Mouse (Mus musculus): ENCODE results near the gene Gm20695. TPM values are rescaled to one million over a fixed set of nuclear protein-coding genes. Genes with fewer than 3 reads are reported as not detected.
A peak's percentile ranks its signal among the peaks of the same experiment; 100 is the strongest.
"Not testable (repeated sequence)": the region's sequence is repeated elsewhere in the genome, so short reads cannot be mapped to it uniquely, and the experiment has no call there.

The Gm20695 gene
- 1 to 10 TPM in 2 of 4 experiments, under 1 TPM in 1, not detected in 1; 0.96 to 1.2 (median 1.0) TPM for total RNA-seq (2022)

- peak; percentile 82 to 94 for DNase-seq (ENCODE audit: low spot score in 2 of 2)
Measured at GRCm38 (mm10) chr16:3884201-3885064, at the start of gene Gm20695, which contains the start of gene Zfp597. Gene Gm20695 (plus strand): TSS chr16:3884648. Gene Zfp597 (minus strand): TSS chr16:3884561.

DNA sequence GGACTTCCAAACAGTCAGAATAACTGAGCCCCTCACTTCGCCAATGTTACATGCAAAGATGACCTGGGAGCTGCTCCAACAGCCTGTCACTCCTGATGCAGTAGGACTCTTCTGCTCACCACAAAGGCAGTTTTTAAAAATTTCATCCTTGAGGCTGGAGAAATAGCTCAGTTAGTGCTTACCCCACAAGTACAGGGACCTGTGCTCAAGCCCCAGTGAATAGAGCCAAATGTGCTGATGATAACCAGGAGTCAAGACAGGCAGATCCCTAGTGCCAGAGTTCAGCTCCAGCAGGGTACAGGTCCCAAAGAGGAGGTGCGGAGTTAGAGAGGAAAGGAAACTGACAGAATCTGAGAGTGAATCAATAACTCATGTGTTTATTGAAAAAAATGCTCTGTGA, 49.0 kb upstream of the Gm20695 start:
- DNase-seq (ENCODE audit: low spot score in 2 of 2) = no peak

DNA sequence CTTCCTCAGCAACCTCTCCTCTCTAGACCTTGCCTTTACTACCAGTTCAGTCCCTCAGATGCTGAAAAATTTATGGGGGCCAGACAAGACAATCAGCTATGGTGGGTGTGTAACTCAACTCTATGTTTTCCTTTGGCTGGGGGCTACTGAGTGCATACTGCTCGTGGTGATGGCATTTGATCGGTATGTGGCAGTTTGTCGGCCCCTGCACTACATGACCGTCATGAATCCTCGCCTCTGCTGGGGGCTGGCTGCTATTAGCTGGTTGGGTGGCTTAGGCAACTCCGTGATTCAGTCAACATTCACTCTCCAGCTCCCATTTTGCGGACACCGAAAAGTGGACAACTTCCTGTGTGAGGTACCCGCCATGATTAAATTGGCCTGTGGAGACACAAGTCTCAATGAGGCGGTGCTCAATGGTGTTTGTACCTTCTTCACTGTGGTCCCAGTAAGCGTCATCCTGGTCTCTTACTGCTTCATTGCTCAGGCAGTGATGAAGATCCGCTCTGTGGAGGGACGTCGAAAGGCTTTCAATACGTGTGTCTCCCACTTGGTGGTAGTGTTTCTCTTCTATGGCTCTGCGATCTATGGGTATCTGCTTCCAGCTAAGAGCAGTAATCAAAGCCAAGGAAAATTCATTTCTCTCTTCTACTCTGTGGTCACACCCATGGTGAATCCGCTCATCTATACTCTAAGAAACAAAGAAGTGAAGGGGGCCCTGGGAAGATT, 45.1 kb upstream of the Gm20695 start:
- DNase-seq (ENCODE audit: low spot score in 2 of 2) = no peak

GRCm38 (mm10) chr16:3842989-3843388, 41.5 kb upstream of the Gm20695 start:
- no peak for DNase-seq (ENCODE audit: low spot score in 2 of 2)

DNA sequence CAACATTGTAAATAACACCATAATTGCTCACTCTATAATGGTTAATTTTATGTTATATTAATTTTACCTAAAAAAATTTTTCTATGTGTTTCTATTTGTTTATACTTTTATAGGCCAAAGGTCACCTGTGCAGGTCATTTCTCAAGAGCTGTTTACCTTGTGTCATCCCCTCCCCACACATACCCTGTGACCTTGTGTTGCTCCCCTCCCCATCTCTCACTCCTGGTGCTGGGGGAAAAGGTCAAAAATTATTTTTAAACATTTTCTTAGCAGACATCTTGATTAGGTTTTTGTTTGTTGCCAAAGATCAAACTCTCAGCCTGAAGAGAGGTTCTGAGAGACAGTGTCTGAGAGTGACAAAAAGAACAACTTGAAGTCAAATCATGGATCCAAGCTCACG, 40.7 kb upstream of the Gm20695 start:
- no peak for DNase-seq (ENCODE audit: low spot score in 2 of 2)

DNA sequence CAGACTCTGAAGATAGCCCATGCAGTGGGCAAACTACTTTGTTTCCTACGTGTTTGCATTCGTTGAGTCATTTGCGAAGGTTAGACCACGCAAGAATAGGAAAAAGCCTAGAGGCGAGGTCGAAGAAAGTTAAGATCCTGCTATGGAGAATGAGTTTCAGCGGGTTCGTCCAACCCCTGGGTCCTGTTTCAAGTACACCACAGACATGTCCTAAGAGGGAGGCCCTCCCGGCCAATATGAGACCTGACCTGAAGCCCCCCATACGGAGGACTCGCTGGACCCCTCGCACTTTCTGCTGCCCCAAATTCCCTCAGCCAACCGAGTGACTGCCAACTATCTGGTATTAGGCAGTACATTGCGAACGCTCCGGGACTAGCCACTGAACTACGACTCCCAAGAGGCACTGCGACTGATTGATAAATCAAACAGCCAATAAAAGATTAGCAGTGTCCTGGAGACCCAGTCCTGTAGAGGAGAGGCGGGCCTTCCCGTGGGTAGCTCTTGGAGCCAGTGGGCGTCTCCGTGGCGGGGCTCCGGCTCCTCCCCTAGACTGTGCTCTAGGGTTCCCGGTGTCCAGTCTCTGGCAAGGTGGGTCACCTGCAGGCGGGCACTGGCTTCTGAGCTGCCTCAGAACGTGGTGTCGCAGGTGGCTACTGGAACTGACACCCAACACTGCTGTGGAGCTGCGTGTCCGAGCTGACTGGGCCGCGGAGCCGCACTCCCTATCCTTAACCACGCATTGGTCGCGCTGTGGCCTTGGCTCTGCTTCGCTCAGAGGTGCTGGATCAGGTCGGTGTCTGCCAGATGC, 37.5 kb upstream of the Gm20695 start, which contains the start of gene Zfp174:
Gene Zfp174, plus strand, starts transcription at position 558 of the 808 bp plus-strand sequence.
- DNase-seq (ENCODE audit: low spot score in 2 of 2) = peak; percentile 81 to 96

GRCm38 (mm10) chr16:3847871-3848270, 36.6 kb upstream of the Gm20695 start:
- no peak for DNase-seq (ENCODE audit: low spot score in 2 of 2)

DNA sequence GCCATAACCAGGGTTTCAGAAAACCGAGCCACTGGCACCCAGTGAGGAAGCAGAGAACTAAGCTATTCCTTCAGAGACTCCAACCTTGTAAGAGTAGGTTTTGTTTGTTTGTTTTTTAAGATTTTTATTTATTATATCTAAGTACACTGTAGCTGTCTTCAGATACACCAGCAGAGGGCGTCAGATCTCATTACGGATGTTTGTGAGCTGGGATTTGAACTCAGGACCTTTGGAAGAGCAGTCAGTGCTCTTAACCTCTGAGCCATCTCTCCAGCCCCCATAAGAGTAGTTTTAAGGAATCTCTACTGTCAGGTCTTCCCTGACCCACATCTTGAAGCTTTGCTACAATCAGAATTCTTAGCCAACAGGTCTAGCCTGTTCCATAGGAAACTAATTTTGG, 36.0 kb upstream of the Gm20695 start:
- no peak for DNase-seq (ENCODE audit: low spot score in 2 of 2)

DNA sequence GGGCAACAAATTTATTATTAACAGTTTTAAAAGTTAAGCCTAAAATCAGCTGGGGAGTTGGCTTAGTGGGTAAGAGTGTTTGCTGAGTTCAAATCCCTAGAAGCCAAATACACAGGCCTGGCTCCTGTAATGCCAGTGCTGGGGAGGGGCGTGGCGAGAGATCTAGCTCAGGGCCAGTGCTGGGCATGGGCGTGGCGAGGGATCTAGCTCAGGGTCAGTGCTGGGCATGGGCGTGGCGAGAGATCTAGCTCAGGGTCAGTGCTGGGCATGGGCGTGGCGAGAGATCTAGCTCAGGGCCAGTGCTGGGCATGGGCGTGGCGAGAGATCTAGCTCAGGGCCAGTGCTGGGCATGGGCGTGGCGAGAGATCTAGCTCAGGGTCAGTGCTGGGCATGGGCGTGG, 33.1 kb upstream of the Gm20695 start:
- DNase-seq (ENCODE audit: low spot score in 2 of 2) = not testable (repeated sequence)

- no peak for DNase-seq (ENCODE audit: low spot score in 2 of 2)
Measured at GRCm38 (mm10) chr16:3852586-3852985, 31.9 kb upstream of the Gm20695 start.

DNA sequence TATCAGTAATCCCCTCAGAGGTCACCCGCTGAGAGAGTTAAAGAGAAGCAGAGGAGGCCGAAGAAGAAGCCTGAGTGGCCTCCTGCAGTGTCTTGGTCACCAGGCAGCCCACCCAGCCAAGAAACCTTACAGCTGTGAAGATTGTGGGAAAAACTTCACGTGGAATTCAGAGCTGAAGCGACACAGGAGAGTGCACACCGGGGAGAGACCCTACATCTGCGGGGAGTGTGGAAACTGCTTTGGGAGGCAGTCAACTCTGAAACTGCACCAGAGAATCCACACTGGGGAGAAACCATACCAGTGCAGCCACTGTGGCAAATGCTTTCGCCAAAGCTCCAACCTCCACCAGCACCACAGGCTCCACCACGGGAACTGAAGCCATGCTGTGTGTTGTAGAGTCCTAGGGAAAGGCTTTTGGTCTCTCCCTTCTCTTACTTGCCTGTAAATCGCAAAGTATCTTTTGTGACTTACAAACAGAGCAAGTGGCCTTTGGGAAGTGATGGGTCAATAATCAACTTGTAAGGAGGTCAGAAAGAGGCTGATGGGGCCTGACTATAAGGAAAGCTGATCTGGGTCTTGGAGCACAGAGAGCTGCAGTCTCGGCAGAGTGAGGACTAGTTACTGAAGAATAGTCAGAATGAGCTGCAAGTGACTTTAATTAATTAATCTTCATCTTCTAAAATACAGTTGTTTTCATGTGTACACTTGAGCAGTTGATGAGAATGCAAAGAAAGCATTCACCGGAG, 29.8 kb upstream of the Gm20695 start:
- DNase-seq (ENCODE audit: low spot score in 2 of 2) = no peak

DNA sequence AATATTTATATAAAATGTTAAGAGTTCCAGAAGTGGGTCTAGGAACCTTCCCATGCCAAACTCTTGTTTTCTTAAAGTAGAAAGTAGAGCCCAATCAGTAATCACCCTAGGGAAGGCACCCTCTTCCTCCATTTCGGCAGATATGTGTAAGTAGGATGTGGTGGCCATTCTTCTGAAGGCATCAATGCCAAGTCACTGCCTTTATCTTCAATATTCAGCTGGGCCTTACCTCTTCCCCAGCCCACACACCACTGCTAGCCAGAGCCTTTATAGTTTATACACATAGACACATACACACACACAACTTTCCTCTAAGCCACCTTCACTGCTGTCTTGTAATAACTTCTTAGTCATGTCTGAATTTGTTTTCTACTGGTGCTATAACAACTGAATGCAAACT, 28.7 kb upstream of the Gm20695 start:
- DNase-seq (ENCODE audit: low spot score in 2 of 2) = no peak

GRCm38 (mm10) chr16:3859254-3859653, 25.2 kb upstream of the Gm20695 start:
- DNase-seq (ENCODE audit: low spot score in 2 of 2) = no peak

DNA sequence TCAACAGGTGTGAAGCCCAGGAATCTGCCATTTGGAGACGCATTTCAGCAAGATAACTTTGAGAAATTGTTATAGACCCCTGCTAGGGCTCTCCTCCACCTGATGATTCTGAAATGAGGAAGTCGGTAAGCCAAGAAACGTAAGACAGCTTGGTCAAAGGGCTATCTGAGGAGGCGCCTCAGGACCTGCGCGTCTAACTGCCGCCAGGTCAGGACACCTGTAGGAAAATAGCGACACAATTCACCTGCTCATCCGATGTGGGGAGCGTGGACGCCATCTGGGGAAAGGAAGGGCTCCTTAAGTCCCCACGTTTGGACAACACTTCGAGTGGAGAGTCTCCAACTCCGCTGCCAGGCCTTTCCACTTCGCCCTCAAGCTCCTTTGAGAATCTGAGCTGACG, 12.6 kb upstream of the Gm20695 start:
- DNase-seq (ENCODE audit: low spot score in 2 of 2) = no peak

GRCm38 (mm10) chr16:3872216-3873047, 12.0 kb upstream of the Gm20695 start, which contains the start of gene Naa60:
Gene Naa60 (plus strand): TSS chr16:3872375.
- peak; percentile 64 to 92 for DNase-seq (ENCODE audit: low spot score in 2 of 2)

GRCm38 (mm10) chr16:3876346-3876745, 8.1 kb upstream of the Gm20695 start:
- DNase-seq (ENCODE audit: low spot score in 2 of 2) = no peak

GRCm38 (mm10) chr16:3885065-3885670, 720 bp downstream of the Gm20695 start:
- no peak for DNase-seq (ENCODE audit: low spot score in 2 of 2)

- no peak for DNase-seq (ENCODE audit: low spot score in 2 of 2)
Measured at GRCm38 (mm10) chr16:3891621-3892295, 7.3 kb downstream of the Gm20695 start.

- no peak for DNase-seq (ENCODE audit: low spot score in 2 of 2)
Measured at GRCm38 (mm10) chr16:3893739-3894138, 9.3 kb downstream of the Gm20695 start.
